Mouse (Mus musculus) left cerebral cortex, adult 6 months (tissue): ENCODE measurements around the gene Zfp322a. TPM values are rescaled to one million over a fixed set of nuclear protein-coding genes. Genes with fewer than 3 reads are reported as not detected.

ENCODE experiments used
- long read RNA-seq, 2 experiments: library from polyadenylated mRNA; unstranded; transcript quantifications; one replicate each; pipeline ENCODE4 v2.0.0; 2019 to 2020
- polyA plus RNA-seq: library from polyadenylated mRNA; unstranded; fragments of <200 nt; fragmentation: Nextera tagmentation; gene quantifications from 2 replicates; pipeline ENCODE4 v1.2.3, GENCODE M21; 2021

The Zfp322a gene
- 11.4 and 15.5 TPM in 2 replicates for polyA plus RNA-seq
- long read RNA-seq, experiment 1, full-length matches to known transcripts: 186 of 209 reads
- long read RNA-seq, experiment 1, partial matches to known transcripts: 6 of 209 reads
- long read RNA-seq, experiment 1, other reads (novel, unspliced or antisense): 17 of 209 reads
- long read RNA-seq, experiment 2, full-length matches to known transcripts: 20 of 34 reads
- long read RNA-seq, experiment 2, partial matches to known transcripts: 1 of 34 reads
- long read RNA-seq, experiment 2, other reads (novel, unspliced or antisense): 13 of 34 reads

DNA sequence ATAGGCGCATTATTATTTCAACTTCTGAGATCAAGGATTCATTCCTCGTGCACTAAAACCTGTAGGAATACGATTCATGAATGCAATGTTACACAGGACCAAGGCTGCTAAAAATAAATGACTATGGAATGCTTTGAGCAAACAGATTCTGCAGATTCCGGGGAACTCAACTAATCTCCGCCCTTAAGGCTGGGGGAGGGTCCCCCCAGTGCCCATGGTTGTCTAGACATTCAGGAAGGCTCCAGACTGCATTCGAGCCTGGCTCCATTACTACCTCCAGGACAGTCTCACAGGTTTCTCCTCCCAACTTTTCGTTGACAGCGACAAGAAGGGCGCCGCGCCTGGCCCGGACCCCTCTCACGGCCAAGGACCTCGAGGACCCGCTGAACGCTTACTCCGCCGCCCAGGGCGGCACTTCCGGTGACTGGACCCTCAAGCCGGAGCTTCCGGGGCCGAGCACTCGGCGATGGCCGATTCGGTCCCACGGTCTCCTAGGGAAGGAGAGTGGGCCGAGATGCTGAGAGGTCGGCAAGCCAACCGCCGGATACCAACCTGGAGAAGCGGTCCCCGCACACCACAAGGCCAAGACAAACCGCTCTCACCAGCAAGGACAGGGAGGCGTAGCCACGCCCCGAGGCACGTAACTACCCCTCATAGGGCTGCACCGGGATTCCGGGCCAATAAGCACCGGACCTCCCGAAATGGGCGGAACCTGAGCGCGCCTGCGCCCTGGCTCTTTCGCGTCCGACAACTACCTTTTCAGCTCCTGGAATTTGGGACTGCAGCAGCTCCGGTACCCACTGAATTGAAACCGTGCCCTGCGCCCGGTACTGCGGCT is at the start of gene Zfp322a:
Gene Zfp322a (minus strand): TSS at position 626 of the 838 bp plus-strand sequence.

Other genes with a start within 250 kb of the Zfp322a start
- gene Vmn1r218, start 236.1 kb downstream of the Zfp322a start, polyA plus RNA-seq: not detected in 2 replicates
- not detected in 2 replicates for gene Vmn1r219, start 209.9 kb downstream of the Zfp322a start, polyA plus RNA-seq
- gene Vmn1r220, start 181.2 kb downstream of the Zfp322a start, polyA plus RNA-seq: not detected in 2 replicates
- gene Vmn1r221, start 155.1 kb downstream of the Zfp322a start, polyA plus RNA-seq: not detected in 2 replicates
- gene Vmn1r222, start 133.3 kb downstream of the Zfp322a start, polyA plus RNA-seq: not detected in 2 replicates
- not detected in 2 replicates for gene Vmn1r223, start 122.1 kb downstream of the Zfp322a start, polyA plus RNA-seq
- gene Abt1, start 54.7 kb upstream of the Zfp322a start, polyA plus RNA-seq: 7.6 and 8.6 TPM in 2 replicates
- gene Btn1a1, start 96.7 kb upstream of the Zfp322a start, polyA plus RNA-seq: 0.03 TPM in 1 of 2 replicates, not detected in the other
- 0.49 and 0.70 TPM in 2 replicates for gene Btn2a2, start 119.6 kb upstream of the Zfp322a start, polyA plus RNA-seq
- gene Hist1h4h, start 161.8 kb upstream of the Zfp322a start, polyA plus RNA-seq: 37.4 and 58.8 TPM in 2 replicates
- 0.54 TPM in 1 of 2 replicates, not detected in the other for gene Hist1h2af, start 164.7 kb upstream of the Zfp322a start, polyA plus RNA-seq
- gene Hist1h3g, start 166.2 kb upstream of the Zfp322a start, polyA plus RNA-seq: not detected in 2 replicates
- gene Hist1h2bh, start 174.2 kb upstream of the Zfp322a start, polyA plus RNA-seq: 0.20 and 0.25 TPM in 2 replicates
- gene Hist1h3f, start 174.8 kb upstream of the Zfp322a start, polyA plus RNA-seq: 0.13 and 0.29 TPM in 2 replicates
- gene Hist1h4f, start 182.4 kb upstream of the Zfp322a start, polyA plus RNA-seq: not detected in 2 replicates
- gene Hist1h1d, start 184.1 kb upstream of the Zfp322a start, polyA plus RNA-seq: 0.02 and 0.05 TPM in 2 replicates
- gene Hist1h3e, start 193.2 kb upstream of the Zfp322a start, polyA plus RNA-seq: 0.88 and 1.3 TPM in 2 replicates
- gene Hist1h2ae, start 202.0 kb upstream of the Zfp322a start, polyA plus RNA-seq: 4.0 and 7.7 TPM in 2 replicates
- 1.3 and 2.6 TPM in 2 replicates for gene Hist1h2bg, start 202.2 kb upstream of the Zfp322a start, polyA plus RNA-seq
- gene Hist1h2bf, start 205.0 kb upstream of the Zfp322a start, polyA plus RNA-seq: 0.73 TPM in 1 of 2 replicates, not detected in the other
- 0.59 TPM in 1 of 2 replicates, not detected in the other for gene Hist1h2ad, start 205.2 kb upstream of the Zfp322a start, polyA plus RNA-seq
- gene Hist1h3d, start 206.6 kb upstream of the Zfp322a start, polyA plus RNA-seq: 0.18 and 0.33 TPM in 2 replicates
- 6.4 and 8.7 TPM in 2 replicates for gene Hist1h4d, start 212.4 kb upstream of the Zfp322a start, polyA plus RNA-seq